Mouse (Mus musculus): ENCODE measurements around the gene Ano6. TPM values are rescaled to one million over a fixed set of nuclear protein-coding genes. Genes with fewer than 3 reads are reported as not detected.

The Ano6 gene
- polyA plus RNA-seq, 1 experiment: 22.8 TPM

GRCm38 (mm10) chr15:95749216-95749615 lies 41.4 kb upstream of the Ano6 start:
- Histone ChIP-seq H3K4me3 (ENCODE audit: extremely low read depth, insufficient read depth, insufficient read length) (no peak overlapping the region), H3K27ac (ENCODE audit: insufficient read depth, low read length) (no peak overlapping the region), H3K36me3 (ENCODE audit: control insufficient read depth, insufficient read depth, low read length) (no peaks in the 10 kb centered on the region), H3K4me1 (ENCODE audit: control insufficient read depth, insufficient read depth, insufficient read length) (no peaks in the 10 kb centered on the region), H3K27me3 (ENCODE audit: control insufficient read depth, insufficient read depth, low read length) (no peaks in the 10 kb centered on the region)
- no peak for DNase-seq (ENCODE audit: low read depth in 1 of 2, low spot score in 2 of 2)
- TF ChIP-seq POLR2A (IDR thresholded peaks at IDR 0.05; ENCODE audit: low read depth, low read length): no peak
- WGBS: 91% methylated on average over 5 of the region's 5 CpGs

GRCm38 (mm10) chr15:95750038-95750437 lies 40.6 kb upstream of the Ano6 start:
- Histone ChIP-seq H3K27me3 (ENCODE audit: control insufficient read depth, insufficient read depth, low read length) (no peaks in the 10 kb centered on the region), H3K4me1 (ENCODE audit: control insufficient read depth, insufficient read depth, insufficient read length) (no peaks in the 10 kb centered on the region), H3K4me3 (ENCODE audit: extremely low read depth, insufficient read depth, insufficient read length) (no peak overlapping the region), H3K27ac (ENCODE audit: insufficient read depth, low read length) (no peak overlapping the region), H3K36me3 (ENCODE audit: control insufficient read depth, insufficient read depth, low read length) (no peaks in the 10 kb centered on the region)
- DNase-seq (ENCODE audit: low read depth in 1 of 2, low spot score in 2 of 2): no peak
- TF ChIP-seq POLR2A (IDR thresholded peaks at IDR 0.05; ENCODE audit: low read depth, low read length): no peak
- TF ChIP-seq CTCF (IDR thresholded peaks at IDR 0.05; ENCODE audit: extremely low read depth, insufficient read depth, insufficient read length, insufficient replicate concordance): no peak
- WGBS: 93% methylated on average over 21 of the region's 21 CpGs

GRCm38 (mm10) chr15:95751832-95752676 lies 38.6 kb upstream of the Ano6 start:
- Histone ChIP-seq H3K36me3 (ENCODE audit: control insufficient read depth, insufficient read depth, low read length) (no peaks in the 10 kb centered on the region), H3K4me3 (ENCODE audit: extremely low read depth, insufficient read depth, insufficient read length) (no peak overlapping the region), H3K4me1 (ENCODE audit: control insufficient read depth, insufficient read depth, insufficient read length) (no peaks in the 10 kb centered on the region), H3K27ac (ENCODE audit: insufficient read depth, low read length) (no peak overlapping the region), H3K27me3 (ENCODE audit: control insufficient read depth, insufficient read depth, low read length) (no peaks in the 10 kb centered on the region)
- TF ChIP-seq CTCF (IDR thresholded peaks at IDR 0.05; ENCODE audit: extremely low read depth, insufficient read depth, insufficient read length, insufficient replicate concordance) (no peak), POLR2A (IDR thresholded peaks at IDR 0.05; ENCODE audit: low read depth, low read length) (no peak)
- WGBS: 79% methylated on average over 8 of the region's 8 CpGs
- no peak for DNase-seq (ENCODE audit: low read depth in 1 of 2, low spot score in 2 of 2)

- WGBS: 71% methylated on average over 5 of the region's 5 CpGs
- Histone ChIP-seq H3K36me3 (ENCODE audit: control insufficient read depth, insufficient read depth, low read length) (no peaks in the 10 kb centered on the region), H3K4me3 (ENCODE audit: extremely low read depth, insufficient read depth, insufficient read length) (no peak overlapping the region), H3K4me1 (ENCODE audit: control insufficient read depth, insufficient read depth, insufficient read length) (no peaks in the 10 kb centered on the region), H3K27ac (ENCODE audit: insufficient read depth, low read length) (no peak overlapping the region), H3K27me3 (ENCODE audit: control insufficient read depth, insufficient read depth, low read length) (no peaks in the 10 kb centered on the region)
- DNase-seq (ENCODE audit: low read depth in 1 of 2, low spot score in 2 of 2): no peak
- TF ChIP-seq POLR2A (IDR thresholded peaks at IDR 0.05; ENCODE audit: low read depth, low read length): no peak
- no peak for TF ChIP-seq CTCF (IDR thresholded peaks at IDR 0.05; ENCODE audit: extremely low read depth, insufficient read depth, insufficient read length, insufficient replicate concordance)
Observed at GRCm38 (mm10) chr15:95752677-95753019, 38.0 kb upstream of the Ano6 start.

- Histone ChIP-seq H3K27ac (ENCODE audit: insufficient read depth, low read length) (no peak overlapping the region), H3K4me1 (ENCODE audit: control insufficient read depth, insufficient read depth, insufficient read length) (no peaks in the 10 kb centered on the region), H3K4me3 (ENCODE audit: extremely low read depth, insufficient read depth, insufficient read length) (no peak overlapping the region), H3K27me3 (ENCODE audit: control insufficient read depth, insufficient read depth, low read length) (no peaks in the 10 kb centered on the region), H3K36me3 (ENCODE audit: control insufficient read depth, insufficient read depth, low read length) (no peaks in the 10 kb centered on the region)
- DNase-seq (ENCODE audit: low read depth in 1 of 2, low spot score in 2 of 2): no peak
- WGBS: 75% methylated on average over 5 of the region's 5 CpGs
- no peak for TF ChIP-seq CTCF (IDR thresholded peaks at IDR 0.05; ENCODE audit: extremely low read depth, insufficient read depth, insufficient read length, insufficient replicate concordance)
- no peak for TF ChIP-seq POLR2A (IDR thresholded peaks at IDR 0.05; ENCODE audit: low read depth, low read length)
Observed at GRCm38 (mm10) chr15:95753031-95753430, 37.6 kb upstream of the Ano6 start.

GRCm38 (mm10) chr15:95757169-95757568 lies 33.5 kb upstream of the Ano6 start:
- H3K4me3 ChIP-seq (ENCODE audit: extremely low read depth, insufficient read depth, insufficient read length): no peak overlapping the region
- TF ChIP-seq POLR2A (IDR thresholded peaks at IDR 0.05; ENCODE audit: low read depth, low read length): no peak
- no peak for TF ChIP-seq CTCF (IDR thresholded peaks at IDR 0.05; ENCODE audit: extremely low read depth, insufficient read depth, insufficient read length, insufficient replicate concordance)
- no peaks in the 10 kb centered on the region for H3K36me3 ChIP-seq (ENCODE audit: control insufficient read depth, insufficient read depth, low read length)
- H3K4me1 ChIP-seq (ENCODE audit: control insufficient read depth, insufficient read depth, insufficient read length): no peaks in the 10 kb centered on the region
- DNase-seq (ENCODE audit: low read depth in 1 of 2, low spot score in 2 of 2): no peak
- H3K27me3 ChIP-seq (ENCODE audit: control insufficient read depth, insufficient read depth, low read length): no peaks in the 10 kb centered on the region
- 26% methylated on average over 10 of the region's 10 CpGs for WGBS
- H3K27ac ChIP-seq (ENCODE audit: insufficient read depth, low read length): no peak overlapping the region

- Histone ChIP-seq H3K27me3 (ENCODE audit: control insufficient read depth, insufficient read depth, low read length) (no peaks in the 10 kb centered on the region), H3K4me3 (ENCODE audit: extremely low read depth, insufficient read depth, insufficient read length) (no peak overlapping the region), H3K4me1 (ENCODE audit: control insufficient read depth, insufficient read depth, insufficient read length) (no peaks in the 10 kb centered on the region), H3K36me3 (ENCODE audit: control insufficient read depth, insufficient read depth, low read length) (no peaks in the 10 kb centered on the region), H3K27ac (ENCODE audit: insufficient read depth, low read length) (no peak overlapping the region)
- no peak for TF ChIP-seq POLR2A (IDR thresholded peaks at IDR 0.05; ENCODE audit: low read depth, low read length)
- no peak for TF ChIP-seq CTCF (IDR thresholded peaks at IDR 0.05; ENCODE audit: extremely low read depth, insufficient read depth, insufficient read length, insufficient replicate concordance)
- no peak for DNase-seq (ENCODE audit: low read depth in 1 of 2, low spot score in 2 of 2)
- WGBS: 87% methylated on average over 5 of the region's 5 CpGs
Observed at GRCm38 (mm10) chr15:95758069-95758468, 32.6 kb upstream of the Ano6 start.

All from spleen, adult 2 months (tissue).